Mouse (Mus musculus): ENCODE measurements around the gene Crlf3. TPM values are rescaled to one million over a fixed set of nuclear protein-coding genes. Genes with fewer than 3 reads are reported as not detected.

The Crlf3 gene
- 97.1 and 104 TPM in 2 replicates for polyA plus RNA-seq (2015; fragmentation: Nextera tagmentation; extraction: Ambion mirVana)

- Histone ChIP-seq H3K36me3 (ENCODE audit: control insufficient read depth, insufficient read depth) (peaks cover 9% of the 10 kb centered on the region), H3K4me3 (ENCODE audit: low read depth, low read length) (peak within 1 kb of the TSS; percentile 91), H3K4me1 (ENCODE audit: control insufficient read depth, low read depth, low read length) (peaks cover 34% of the 10 kb centered on the region), H3K27ac (ENCODE audit: low read length) (peak within 1 kb of the TSS; percentile 100), H3K9me3 (replicated peaks; ENCODE audit: control insufficient read depth, low read length) (0 out of 2 replicates have a peak, but pooled peaks cover 3% of the 10 kb centered on the region), H3K27me3 (ENCODE audit: control insufficient read depth, insufficient read depth, low read depth, low read length) (no peaks in the 10 kb centered on the region), H3K9ac (ENCODE audit: low read depth, low read length) (peak within 1 kb of the TSS; percentile 99), H3K4me2 (ENCODE audit: low read depth, low read length) (peak within 1 kb of the TSS; percentile 81)
- WGBS (ENCODE audit: insufficient replicate concordance), result 1% methylated on average over 51 of the region's 55 CpGs
- ATAC-seq (ENCODE audit: low read depth), result peak; percentile 92
These were observed at the start of gene Crlf3 for GRCm38 (mm10) chr11:80080826-80081728. Gene Crlf3, minus strand, starts transcription at chr11:80080991.

GRCm38 (mm10) chr11:80116411-80116810 is 35.6 kb upstream of the Crlf3 start:
- no peaks in the 10 kb centered on the region for H3K9me3 ChIP-seq (replicated peaks; ENCODE audit: control insufficient read depth, low read length)
- H3K4me1 ChIP-seq (ENCODE audit: control insufficient read depth, low read depth, low read length), result no peaks in the 10 kb centered on the region
- WGBS (ENCODE audit: insufficient replicate concordance), result 76% methylated on average over 1 of the region's 1 CpGs
- H3K27me3 ChIP-seq (ENCODE audit: control insufficient read depth, insufficient read depth, low read depth, low read length), result no peaks in the 10 kb centered on the region
- ATAC-seq (ENCODE audit: low read depth), result no peak
- no peak overlapping the region for H3K27ac ChIP-seq (ENCODE audit: low read length)
- H3K36me3 ChIP-seq (ENCODE audit: control insufficient read depth, insufficient read depth), result peaks cover 58% of the 10 kb centered on the region
- H3K9ac ChIP-seq (ENCODE audit: low read depth, low read length), result no peak overlapping the region
- no peak overlapping the region for H3K4me2 ChIP-seq (ENCODE audit: low read depth, low read length)
- H3K4me3 ChIP-seq (ENCODE audit: low read depth, low read length), result no peak overlapping the region

DNA sequence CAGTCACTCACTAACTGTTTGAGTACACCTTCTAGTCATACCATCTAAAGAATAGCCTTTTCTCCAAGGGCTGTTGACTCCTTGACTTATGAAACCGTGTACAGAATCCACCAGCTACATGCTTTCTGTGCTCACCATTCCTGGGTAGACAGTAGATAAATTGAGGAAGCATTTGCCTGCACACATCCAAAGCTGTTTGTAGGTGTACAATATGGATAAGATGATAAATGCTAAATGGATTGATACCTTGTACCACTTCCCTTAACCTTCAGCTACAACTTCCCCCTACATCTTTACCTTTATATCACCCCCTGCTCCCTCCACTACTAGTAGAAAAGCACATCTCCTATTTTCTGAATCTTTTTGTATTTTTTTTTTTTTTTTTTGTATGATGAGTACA is 23.6 kb upstream of the Crlf3 start:
- Histone ChIP-seq H3K9ac (ENCODE audit: low read depth, low read length) (no peak overlapping the region), H3K9me3 (replicated peaks; ENCODE audit: control insufficient read depth, low read length) (no peaks in the 10 kb centered on the region), H3K27me3 (ENCODE audit: control insufficient read depth, insufficient read depth, low read depth, low read length) (no peaks in the 10 kb centered on the region), H3K27ac (ENCODE audit: low read length) (no peak overlapping the region), H3K4me1 (ENCODE audit: control insufficient read depth, low read depth, low read length) (peaks cover 8% of the 10 kb centered on the region), H3K36me3 (ENCODE audit: control insufficient read depth, insufficient read depth) (peaks cover 64% of the 10 kb centered on the region), H3K4me3 (ENCODE audit: low read depth, low read length) (no peak overlapping the region), H3K4me2 (ENCODE audit: low read depth, low read length) (no peak overlapping the region)
- ATAC-seq (ENCODE audit: low read depth), result no peak
- 75% methylated on average over 1 of the region's 1 CpGs for WGBS (ENCODE audit: insufficient replicate concordance)

DNA sequence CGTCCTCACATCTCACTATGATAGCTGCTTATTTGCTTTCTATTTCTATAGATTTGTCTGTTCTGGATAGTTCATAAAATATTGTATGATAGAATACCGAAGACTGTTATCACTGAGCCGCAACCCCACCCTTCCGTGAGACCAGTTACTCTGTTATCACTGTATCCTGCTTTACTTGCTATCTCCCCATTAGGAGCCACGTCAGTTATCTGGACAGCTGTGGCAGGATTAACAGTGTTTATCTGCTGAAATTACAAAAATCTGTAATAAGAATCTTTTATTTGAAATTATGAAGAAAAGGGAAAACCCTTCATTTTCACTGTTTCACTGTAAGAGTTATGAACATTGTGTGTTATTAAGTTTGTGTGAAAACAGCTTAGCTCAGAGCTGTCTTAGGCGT is 20.5 kb upstream of the Crlf3 start:
- Histone ChIP-seq H3K27ac (ENCODE audit: low read length) (no peak overlapping the region), H3K9me3 (replicated peaks; ENCODE audit: control insufficient read depth, low read length) (no peaks in the 10 kb centered on the region), H3K4me2 (ENCODE audit: low read depth, low read length) (no peak overlapping the region), H3K36me3 (ENCODE audit: control insufficient read depth, insufficient read depth) (peaks cover 58% of the 10 kb centered on the region), H3K9ac (ENCODE audit: low read depth, low read length) (no peak overlapping the region), H3K4me3 (ENCODE audit: low read depth, low read length) (no peak overlapping the region), H3K27me3 (ENCODE audit: control insufficient read depth, insufficient read depth, low read depth, low read length) (no peaks in the 10 kb centered on the region), H3K4me1 (ENCODE audit: control insufficient read depth, low read depth, low read length) (peaks cover 8% of the 10 kb centered on the region)
- 26% methylated on average over 6 of the region's 6 CpGs for WGBS (ENCODE audit: insufficient replicate concordance)
- ATAC-seq (ENCODE audit: low read depth), result peak; percentile 72

DNA sequence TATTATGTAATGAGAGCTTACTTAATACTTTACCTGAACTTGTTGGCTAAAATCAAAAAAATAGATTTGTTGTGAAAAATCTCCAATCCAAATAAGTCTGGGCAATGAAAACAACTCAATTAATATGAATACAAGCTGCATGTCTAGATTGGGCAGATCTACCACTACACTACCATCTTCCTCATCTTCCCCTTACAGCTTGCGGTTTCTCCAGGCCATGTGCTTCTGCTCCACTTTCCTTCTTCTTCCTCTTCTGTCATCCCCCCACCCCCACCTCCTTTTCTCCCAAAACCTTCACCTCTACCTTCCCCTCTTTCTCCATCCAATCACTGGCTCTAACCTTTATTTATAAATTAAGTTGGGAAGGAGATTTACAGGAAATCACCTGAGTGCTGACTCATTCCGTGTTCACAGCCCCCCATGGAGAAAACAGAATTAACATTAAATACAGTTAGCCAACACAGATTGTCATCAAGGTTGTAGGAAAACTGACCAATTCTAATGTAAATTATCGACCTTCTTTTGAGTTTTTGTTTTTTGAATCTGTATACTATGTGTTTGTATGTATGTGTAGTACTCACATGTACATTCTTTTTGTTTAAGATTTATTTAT is 17.8 kb upstream of the Crlf3 start:
- peaks cover 61% of the 10 kb centered on the region for H3K36me3 ChIP-seq (ENCODE audit: control insufficient read depth, insufficient read depth)
- ATAC-seq (ENCODE audit: low read depth), result no peak

DNA sequence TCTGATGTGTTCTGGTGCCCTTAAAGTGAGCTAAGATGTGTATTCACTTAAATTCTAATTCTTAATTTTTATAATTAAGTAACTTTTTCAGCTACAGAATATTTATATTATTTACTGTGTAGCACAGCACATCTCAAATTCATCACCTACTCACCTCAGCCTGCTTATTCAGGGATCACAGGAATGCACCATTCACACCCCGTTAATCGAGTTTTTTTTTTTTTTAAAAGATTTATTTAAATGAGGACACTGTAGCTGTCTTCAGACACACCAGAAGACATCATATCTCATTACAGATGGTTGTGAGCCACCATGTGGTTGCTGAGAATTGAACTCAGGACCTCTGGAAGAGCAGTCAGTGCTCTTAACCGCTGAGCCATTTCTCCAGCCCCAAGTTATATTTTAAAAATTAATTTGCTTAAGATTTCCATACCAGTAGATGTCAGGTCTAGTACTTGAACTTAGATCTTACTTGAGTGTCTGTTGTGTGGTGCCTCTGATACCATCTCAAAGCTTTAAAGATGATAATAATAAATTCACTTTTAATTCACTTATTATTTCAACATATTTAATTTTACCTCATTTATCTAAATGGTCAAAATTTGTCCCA is 9.9 kb upstream of the Crlf3 start:
- 32% methylated on average over 3 of the region's 3 CpGs for WGBS (ENCODE audit: insufficient replicate concordance)
- peaks cover 23% of the 10 kb centered on the region for H3K4me1 ChIP-seq (ENCODE audit: control insufficient read depth, low read depth, low read length)
- no peak for ATAC-seq (ENCODE audit: low read depth)
- H3K9me3 ChIP-seq (replicated peaks; ENCODE audit: control insufficient read depth, low read length), result no peaks in the 10 kb centered on the region
- peaks cover 15% of the 10 kb centered on the region for H3K36me3 ChIP-seq (ENCODE audit: control insufficient read depth, insufficient read depth)
- peak overlapping the region; percentile 95 for H3K9ac ChIP-seq (ENCODE audit: low read depth, low read length)
- H3K27me3 ChIP-seq (ENCODE audit: control insufficient read depth, insufficient read depth, low read depth, low read length), result no peaks in the 10 kb centered on the region
- no peak overlapping the region for H3K27ac ChIP-seq (ENCODE audit: low read length)
- peak overlapping the region; percentile 81 for H3K4me3 ChIP-seq (ENCODE audit: low read depth, low read length)
- peak overlapping the region; percentile 71 for H3K4me2 ChIP-seq (ENCODE audit: low read depth, low read length)

More for the DNA sequence above, 17.8 kb upstream of the Crlf3 start:
- H3K9me3 ChIP-seq (replicated peaks; ENCODE audit: control insufficient read depth, low read length), result no peaks in the 10 kb centered on the region
- H3K4me1 ChIP-seq (ENCODE audit: control insufficient read depth, low read depth, low read length), result peaks cover 8% of the 10 kb centered on the region
- no peak overlapping the region for H3K9ac ChIP-seq (ENCODE audit: low read depth, low read length)
- no peaks in the 10 kb centered on the region for H3K27me3 ChIP-seq (ENCODE audit: control insufficient read depth, insufficient read depth, low read depth, low read length)
- 70% methylated on average over 3 of the region's 3 CpGs for WGBS (ENCODE audit: insufficient replicate concordance)
- H3K4me3 ChIP-seq (ENCODE audit: low read depth, low read length), result no peak overlapping the region
- no peak overlapping the region for H3K4me2 ChIP-seq (ENCODE audit: low read depth, low read length)
- H3K27ac ChIP-seq (ENCODE audit: low read length), result no peak overlapping the region

- Histone ChIP-seq H3K36me3 (ENCODE audit: control insufficient read depth, insufficient read depth) (peaks cover 10% of the 10 kb centered on the region), H3K4me1 (ENCODE audit: control insufficient read depth, low read depth, low read length) (peaks cover 27% of the 10 kb centered on the region), H3K9me3 (replicated peaks; ENCODE audit: control insufficient read depth, low read length) (no peaks in the 10 kb centered on the region), H3K9ac (ENCODE audit: low read depth, low read length) (peak overlapping the region; percentile 95), H3K27ac (ENCODE audit: low read length) (peak overlapping the region; percentile 78), H3K4me2 (ENCODE audit: low read depth, low read length) (peak overlapping the region; percentile 71), H3K27me3 (ENCODE audit: control insufficient read depth, insufficient read depth, low read depth, low read length) (no peaks in the 10 kb centered on the region), H3K4me3 (ENCODE audit: low read depth, low read length) (peak overlapping the region; percentile 81)
- no peak for ATAC-seq (ENCODE audit: low read depth)
- WGBS (ENCODE audit: insufficient replicate concordance), result under 1% methylated on average over 14 of the region's 14 CpGs
These were observed 9.0 kb upstream of the Crlf3 start for GRCm38 (mm10) chr11:80089817-80090214.

- H3K4me3 ChIP-seq (ENCODE audit: low read depth, low read length), result peak within 1 kb of the TSS; percentile 81
- H3K27ac ChIP-seq (ENCODE audit: low read length), result peak within 1 kb of the TSS; percentile 78
- peaks cover 27% of the 10 kb centered on the region for H3K4me1 ChIP-seq (ENCODE audit: control insufficient read depth, low read depth, low read length)
- H3K9me3 ChIP-seq (replicated peaks; ENCODE audit: control insufficient read depth, low read length), result no peaks in the 10 kb centered on the region
- H3K4me2 ChIP-seq (ENCODE audit: low read depth, low read length), result peak within 1 kb of the TSS; percentile 71
- H3K36me3 ChIP-seq (ENCODE audit: control insufficient read depth, insufficient read depth), result peaks cover 4% of the 10 kb centered on the region
- ATAC-seq (ENCODE audit: low read depth), result peak; percentile 77
- no peaks in the 10 kb centered on the region for H3K27me3 ChIP-seq (ENCODE audit: control insufficient read depth, insufficient read depth, low read depth, low read length)
- H3K9ac ChIP-seq (ENCODE audit: low read depth, low read length), result peak within 1 kb of the TSS; percentile 95
- WGBS (ENCODE audit: insufficient replicate concordance), result 2% methylated on average over 57 of the region's 57 CpGs
These were observed 8.4 kb upstream of the Crlf3 start, which contains the start of gene Atad5 for GRCm38 (mm10) chr11:80088917-80089816. Gene Atad5, plus strand, starts transcription at chr11:80089400.
